Mouse (Mus musculus): ENCODE data around the gene Trpv4. TPM values are rescaled to one million over a fixed set of nuclear protein-coding genes. Genes with fewer than 3 reads are reported as not detected.

Gene Trpv4
- polyA plus RNA-seq, 1 experiment from 2014 or later, result 0.55 TPM

GRCm38 (mm10) chr5:114679841-114680591 lies 21.8 kb upstream of the Trpv4 start:
- Histone ChIP-seq H3K4me3 (ENCODE audit: low read depth, low read length) (no peak overlapping the region), H3K27me3 (replicated peaks; ENCODE audit: control insufficient read depth, insufficient read depth, low read length) (no peaks in the 10 kb centered on the region), H3K4me2 (ENCODE audit: low read length) (no peak overlapping the region), H3K9ac (ENCODE audit: low read length) (no peak overlapping the region), H3K27ac (ENCODE audit: low read depth, low read length) (no peak overlapping the region), H3K4me1 (ENCODE audit: control insufficient read depth, insufficient read depth, low read length) (no peaks in the 10 kb centered on the region), H3K9me3 (replicated peaks; ENCODE audit: control insufficient read depth, low read length) (no peaks in the 10 kb centered on the region), H3K36me3 (ENCODE audit: control insufficient read depth, insufficient read depth, low read length) (0 out of 2 replicates have a peak, but pooled peaks cover 5% of the 10 kb centered on the region)
- DNase-seq (ENCODE audit: low spot score) (no peak), ATAC-seq (no peak)
- 57% methylated on average over 17 of the region's 17 CpGs for WGBS

GRCm38 (mm10) chr5:114674594-114674993 lies 16.4 kb upstream of the Trpv4 start:
- H3K9ac ChIP-seq (ENCODE audit: low read length), result no peak overlapping the region
- H3K4me1 ChIP-seq (ENCODE audit: control insufficient read depth, insufficient read depth, low read length), result peaks cover 5% of the 10 kb centered on the region; the same call in 1 of the 2 replicates
- no peak overlapping the region for H3K27ac ChIP-seq (ENCODE audit: low read depth, low read length)
- peaks cover 8% of the 10 kb centered on the region; the same call in 1 of the 2 replicates for H3K36me3 ChIP-seq (ENCODE audit: control insufficient read depth, insufficient read depth, low read length)
- DNase-seq (ENCODE audit: low spot score) (no peak), ATAC-seq (no peak)
- H3K9me3 ChIP-seq (replicated peaks; ENCODE audit: control insufficient read depth, low read length), result no peaks in the 10 kb centered on the region
- no peak overlapping the region for H3K4me3 ChIP-seq (ENCODE audit: low read depth, low read length)
- H3K4me2 ChIP-seq (ENCODE audit: low read length), result no peak overlapping the region
- WGBS, result 87% methylated on average over 8 of the region's 8 CpGs
- H3K27me3 ChIP-seq (replicated peaks; ENCODE audit: control insufficient read depth, insufficient read depth, low read length), result no peaks in the 10 kb centered on the region

GRCm38 (mm10) chr5:114673114-114673513 lies 14.9 kb upstream of the Trpv4 start:
- no peak overlapping the region for H3K4me2 ChIP-seq (ENCODE audit: low read length)
- H3K4me3 ChIP-seq (ENCODE audit: low read depth, low read length), result no peak overlapping the region
- DNase-seq (ENCODE audit: low spot score), result no peak
- no peaks in the 10 kb centered on the region for H3K27me3 ChIP-seq (replicated peaks; ENCODE audit: control insufficient read depth, insufficient read depth, low read length)
- no peak for ATAC-seq
- no peaks in the 10 kb centered on the region for H3K9me3 ChIP-seq (replicated peaks; ENCODE audit: control insufficient read depth, low read length)
- H3K27ac ChIP-seq (ENCODE audit: low read depth, low read length), result no peak overlapping the region
- H3K9ac ChIP-seq (ENCODE audit: low read length), result no peak overlapping the region
- peaks cover 8% of the 10 kb centered on the region; the same call in 1 of the 2 replicates for H3K36me3 ChIP-seq (ENCODE audit: control insufficient read depth, insufficient read depth, low read length)
- whole genome bisulfite sequencing, result 89% methylated on average over 13 of the region's 13 CpGs
- H3K4me1 ChIP-seq (ENCODE audit: control insufficient read depth, insufficient read depth, low read length), result peaks cover 5% of the 10 kb centered on the region; the same call in 1 of the 2 replicates

- WGBS, result 86% methylated on average over 5 of the region's 5 CpGs
- ATAC-seq, result no peak
- peaks cover 4% of the 10 kb centered on the region; the same call in 1 of the 2 replicates for H3K36me3 ChIP-seq (ENCODE audit: control insufficient read depth, insufficient read depth, low read length)
Observed at GRCm38 (mm10) chr5:114669014-114669413, 10.8 kb upstream of the Trpv4 start.

GRCm38 (mm10) chr5:114667228-114667856 lies 9.1 kb upstream of the Trpv4 start:
- Histone ChIP-seq H3K27me3 (replicated peaks; ENCODE audit: control insufficient read depth, insufficient read depth, low read length) (no peaks in the 10 kb centered on the region), H3K4me1 (ENCODE audit: control insufficient read depth, insufficient read depth, low read length) (peaks cover 11% of the 10 kb centered on the region; the same call in 1 of the 2 replicates), H3K36me3 (ENCODE audit: control insufficient read depth, insufficient read depth, low read length) (no peaks in the 10 kb centered on the region), H3K27ac (ENCODE audit: low read depth, low read length) (no peak overlapping the region), H3K4me3 (ENCODE audit: low read depth, low read length) (peak overlapping the region; percentile 19), H3K9me3 (replicated peaks; ENCODE audit: control insufficient read depth, low read length) (no peaks in the 10 kb centered on the region), H3K9ac (ENCODE audit: low read length) (no peak overlapping the region), H3K4me2 (ENCODE audit: low read length) (peak overlapping the region; percentile 48)
- WGBS, result 4% methylated on average over 36 of the region's 36 CpGs
- ATAC-seq (peak; percentile 91), DNase-seq (ENCODE audit: low spot score) (peak; percentile 97)

More at GRCm38 (mm10) chr5:114669014-114669413, 10.8 kb upstream of the Trpv4 start:
- Histone ChIP-seq H3K9me3 (replicated peaks; ENCODE audit: control insufficient read depth, low read length) (no peaks in the 10 kb centered on the region), H3K4me1 (ENCODE audit: control insufficient read depth, insufficient read depth, low read length) (peaks cover 11% of the 10 kb centered on the region; the same call in 1 of the 2 replicates), H3K27ac (ENCODE audit: low read depth, low read length) (no peak overlapping the region), H3K9ac (ENCODE audit: low read length) (no peak overlapping the region), H3K27me3 (replicated peaks; ENCODE audit: control insufficient read depth, insufficient read depth, low read length) (no peaks in the 10 kb centered on the region), H3K4me3 (ENCODE audit: low read depth, low read length) (no peak overlapping the region), H3K4me2 (ENCODE audit: low read length) (no peak overlapping the region)
- DNase-seq (ENCODE audit: low spot score), result no peak

GRCm38 (mm10) chr5:114666659-114667058 lies 8.4 kb upstream of the Trpv4 start:
- no peaks in the 10 kb centered on the region for H3K27me3 ChIP-seq (replicated peaks; ENCODE audit: control insufficient read depth, insufficient read depth, low read length)
- DNase-seq (ENCODE audit: low spot score), result no peak
- H3K9ac ChIP-seq (ENCODE audit: low read length), result no peak overlapping the region
- no peak overlapping the region for H3K4me3 ChIP-seq (ENCODE audit: low read depth, low read length)
- H3K4me1 ChIP-seq (ENCODE audit: control insufficient read depth, insufficient read depth, low read length), result peaks cover 11% of the 10 kb centered on the region; the same call in 1 of the 2 replicates
- H3K4me2 ChIP-seq (ENCODE audit: low read length), result no peak overlapping the region
- H3K27ac ChIP-seq (ENCODE audit: low read depth, low read length), result no peak overlapping the region
- no peaks in the 10 kb centered on the region for H3K9me3 ChIP-seq (replicated peaks; ENCODE audit: control insufficient read depth, low read length)
- WGBS, result 48% methylated on average over 1 of the region's 1 CpGs
- H3K36me3 ChIP-seq (ENCODE audit: control insufficient read depth, insufficient read depth, low read length), result no peaks in the 10 kb centered on the region
- ATAC-seq, result no peak

- H3K9me3 ChIP-seq (replicated peaks; ENCODE audit: control insufficient read depth, low read length), result no peaks in the 10 kb centered on the region
- H3K27me3 ChIP-seq (replicated peaks; ENCODE audit: control insufficient read depth, insufficient read depth, low read length), result peaks cover 2% of the 10 kb centered on the region; the same call in 1 of the 2 replicates
- no peak overlapping the region for H3K4me3 ChIP-seq (ENCODE audit: low read depth, low read length)
- ATAC-seq (no peak), DNase-seq (ENCODE audit: low spot score) (peak; percentile 48)
- 0 out of 2 replicates have a peak, but pooled peaks cover 6% of the 10 kb centered on the region for H3K4me1 ChIP-seq (ENCODE audit: control insufficient read depth, insufficient read depth, low read length)
- H3K27ac ChIP-seq (ENCODE audit: low read depth, low read length), result no peak overlapping the region
- no peak overlapping the region for H3K9ac ChIP-seq (ENCODE audit: low read length)
- 50% methylated on average over 7 of the region's 7 CpGs for WGBS
- H3K4me2 ChIP-seq (ENCODE audit: low read length), result no peak overlapping the region
- no peaks in the 10 kb centered on the region for H3K36me3 ChIP-seq (ENCODE audit: control insufficient read depth, insufficient read depth, low read length)
Observed at GRCm38 (mm10) chr5:114664750-114665149, 6.5 kb upstream of the Trpv4 start.

GRCm38 (mm10) chr5:114664139-114664538 lies 5.9 kb upstream of the Trpv4 start:
- ATAC-seq (no peak), DNase-seq (ENCODE audit: low spot score) (no peak)
- Histone ChIP-seq H3K4me1 (ENCODE audit: control insufficient read depth, insufficient read depth, low read length) (0 out of 2 replicates have a peak, but pooled peaks cover 6% of the 10 kb centered on the region), H3K4me3 (ENCODE audit: low read depth, low read length) (no peak overlapping the region), H3K4me2 (ENCODE audit: low read length) (no peak overlapping the region), H3K36me3 (ENCODE audit: control insufficient read depth, insufficient read depth, low read length) (no peaks in the 10 kb centered on the region), H3K9me3 (replicated peaks; ENCODE audit: control insufficient read depth, low read length) (no peaks in the 10 kb centered on the region), H3K27me3 (replicated peaks; ENCODE audit: control insufficient read depth, insufficient read depth, low read length) (peaks cover 7% of the 10 kb centered on the region), H3K9ac (ENCODE audit: low read length) (no peak overlapping the region), H3K27ac (ENCODE audit: low read depth, low read length) (no peak overlapping the region)
- WGBS, result 85% methylated on average over 4 of the region's 4 CpGs

GRCm38 (mm10) chr5:114661029-114661428 lies 2.8 kb upstream of the Trpv4 start:
- WGBS, result 85% methylated on average over 6 of the region's 6 CpGs

More at GRCm38 (mm10) chr5:114661029-114661428, 2.8 kb upstream of the Trpv4 start:
- ATAC-seq, result no peak
- H3K9me3 ChIP-seq (replicated peaks; ENCODE audit: control insufficient read depth, low read length), result no peaks in the 10 kb centered on the region
- peaks cover 9% of the 10 kb centered on the region; the same call in 1 of the 2 replicates for H3K4me1 ChIP-seq (ENCODE audit: control insufficient read depth, insufficient read depth, low read length)
- no peak overlapping the region for H3K27ac ChIP-seq (ENCODE audit: low read depth, low read length)
- DNase-seq (ENCODE audit: low spot score), result no peak
- H3K4me3 ChIP-seq (ENCODE audit: low read depth, low read length), result no peak overlapping the region
- H3K27me3 ChIP-seq (replicated peaks; ENCODE audit: control insufficient read depth, insufficient read depth, low read length), result peaks cover 36% of the 10 kb centered on the region
- no peak overlapping the region for H3K4me2 ChIP-seq (ENCODE audit: low read length)
- no peak overlapping the region for H3K9ac ChIP-seq (ENCODE audit: low read length)
- H3K36me3 ChIP-seq (ENCODE audit: control insufficient read depth, insufficient read depth, low read length), result no peaks in the 10 kb centered on the region

Data from forebrain, embryonic 14.5 days (tissue).